Mouse (Mus musculus): ENCODE measurements around the gene Zfp382.

GRCm38 (mm10) chr7:30147011-30147410 is 25.3 kb downstream of the Zfp382 start:
- no peak for TF ChIP-seq POLR2A (IDR thresholded peaks at IDR 0.05; ENCODE audit: low read depth, low read length)
- no peak for TF ChIP-seq CTCF (IDR thresholded peaks at IDR 0.05; ENCODE audit: extremely low read depth, insufficient read length, insufficient replicate concordance, low read depth, low read length)
